Mouse (Mus musculus) liver, embryonic 14.5 days (tissue): Measurements from ENCODE around the gene Edn3.

ENCODE experiments used
- CTCF ChIP-seq: IDR thresholded peaks from 2 replicates; pipeline ENCODE4 v1.5.1; 2016; ENCODE audit warnings: antibody characterized with exemption, low read depth, control low read depth
- EP300 ChIP-seq: IDR thresholded peaks from 2 replicates; pipeline ENCODE4 v1.6.1; 2016; ENCODE audit warnings: antibody characterized with exemption, low read depth

DNA sequence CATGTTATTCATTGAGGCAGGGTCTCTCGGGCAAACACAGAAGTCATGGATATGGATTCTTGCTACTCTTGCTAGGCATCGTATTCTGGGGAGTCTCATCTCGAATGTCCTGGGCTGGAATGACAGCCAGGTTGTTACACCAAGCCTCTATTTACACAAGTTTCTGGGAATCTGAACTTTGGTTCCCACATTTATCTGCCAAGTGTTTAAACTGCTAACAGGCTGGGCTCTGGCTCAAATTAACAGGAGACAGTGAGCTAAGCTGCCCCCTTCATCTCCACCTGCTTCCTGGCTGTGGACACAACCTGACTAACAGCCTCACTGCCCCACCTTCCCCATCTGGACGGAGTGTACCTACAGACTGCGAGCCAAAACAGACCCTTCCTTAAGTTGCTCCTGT lies 28.5 kb upstream of the Edn3 start:
- TF ChIP-seq CTCF = no peak
- TF ChIP-seq EP300 = no peak
